Mouse (Mus musculus): ENCODE measurements around the gene Znhit1.

Znhit1 gene

GRCm38 (mm10) chr5:136986695-136987137, 1.1 kb downstream of the Znhit1 start, which contains the start of gene Plod3:
Plod3 (plus strand) TSS chr5:136987019.
- peak; percentile 97 for DNase-seq (ENCODE audit: low read depth, low spot score)

GRCm38 (mm10) chr5:136984828-136985227, 3.0 kb downstream of the Znhit1 start:
- no peak for DNase-seq (ENCODE audit: low read depth, low spot score)

- no peak for DNase-seq (ENCODE audit: low read depth, low spot score)
These were observed 5.4 kb downstream of the Znhit1 start for GRCm38 (mm10) chr5:136982338-136982930.

- no peak for DNase-seq (ENCODE audit: low read depth, low spot score)
These were observed 6.8 kb downstream of the Znhit1 start for GRCm38 (mm10) chr5:136980974-136981373.

GRCm38 (mm10) chr5:136979762-136980161, 8.1 kb downstream of the Znhit1 start:
- no peak for DNase-seq (ENCODE audit: low read depth, low spot score)

- no peak for DNase-seq (ENCODE audit: low read depth, low spot score)
These were observed 10.1 kb downstream of the Znhit1 start for GRCm38 (mm10) chr5:136977769-136978168.

- DNase-seq (ENCODE audit: low read depth, low spot score): no peak
These were observed 14.2 kb downstream of the Znhit1 start for GRCm38 (mm10) chr5:136973670-136974069.

GRCm38 (mm10) chr5:136970703-136971102, 17.1 kb downstream of the Znhit1 start:
- DNase-seq (ENCODE audit: low read depth, low spot score): no peak

GRCm38 (mm10) chr5:136967592-136967991, 20.2 kb downstream of the Znhit1 start:
- DNase-seq (ENCODE audit: low read depth, low spot score): no peak

- no peak for DNase-seq (ENCODE audit: low read depth, low spot score)
These were observed 20.9 kb downstream of the Znhit1 start for GRCm38 (mm10) chr5:136966861-136967455.

- no peak for DNase-seq (ENCODE audit: low read depth, low spot score)
These were observed 21.5 kb downstream of the Znhit1 start, which contains the start of gene Cldn15 for GRCm38 (mm10) chr5:136966331-136966730. Cldn15 (plus strand) TSS chr5:136966616.

GRCm38 (mm10) chr5:136965686-136966085, 22.1 kb downstream of the Znhit1 start:
- no peak for DNase-seq (ENCODE audit: low read depth, low spot score)

GRCm38 (mm10) chr5:136965210-136965609, 22.6 kb downstream of the Znhit1 start:
- DNase-seq (ENCODE audit: low read depth, low spot score): no peak

- DNase-seq (ENCODE audit: low read depth, low spot score): no peak
These were observed 24.8 kb downstream of the Znhit1 start for GRCm38 (mm10) chr5:136962966-136963540.

- DNase-seq (ENCODE audit: low read depth, low spot score): no peak
These were observed 25.3 kb downstream of the Znhit1 start for GRCm38 (mm10) chr5:136962501-136962900.

GRCm38 (mm10) chr5:136961983-136962461, 25.8 kb downstream of the Znhit1 start:
- DNase-seq (ENCODE audit: low read depth, low spot score): peak; percentile 65

GRCm38 (mm10) chr5:136961334-136961982, 26.4 kb downstream of the Znhit1 start:
- no peak for DNase-seq (ENCODE audit: low read depth, low spot score)

GRCm38 (mm10) chr5:136960053-136960452, 27.8 kb downstream of the Znhit1 start:
- no peak for DNase-seq (ENCODE audit: low read depth, low spot score)

GRCm38 (mm10) chr5:136958991-136959605, 28.7 kb downstream of the Znhit1 start:
- no peak for DNase-seq (ENCODE audit: low read depth, low spot score)

GRCm38 (mm10) chr5:136957250-136957649, 30.6 kb downstream of the Znhit1 start:
- no peak for DNase-seq (ENCODE audit: low read depth, low spot score)

- no peak for DNase-seq (ENCODE audit: low read depth, low spot score)
These were observed 32.2 kb downstream of the Znhit1 start for GRCm38 (mm10) chr5:136955622-136956021.

GRCm38 (mm10) chr5:136953440-136953951, 34.3 kb downstream of the Znhit1 start:
- no peak for DNase-seq (ENCODE audit: low read depth, low spot score)

Measured in WW6 (cell line).